Mouse (Mus musculus) spleen, postnatal 0 days (tissue): ENCODE measurements around the gene Amacr. TPM values are rescaled to one million over a fixed set of nuclear protein-coding genes. Genes with fewer than 3 reads are reported as not detected.

Source experiments
- polyA plus RNA-seq: library from polyadenylated mRNA; unstranded; fragments of >200 nt; fragmentation: Nextera tagmentation; extraction: Ambion mirVana; gene quantifications from 2 replicates; pipeline ENCODE4 v1.2.1, GENCODE M21; 2015

The Amacr gene
- 4.2 and 4.7 TPM in 2 replicates for polyA plus RNA-seq

GRCm38 (mm10) chr15:10981377-10982063, at the start of gene Amacr:
Amacr (plus strand) TSS chr15:10981756.

GRCm38 (mm10) chr15:10951951-10952759, 29.4 kb upstream of the Amacr start, which contains the start of gene C1qtnf3:
C1qtnf3 (plus strand) TSS chr15:10952332.

GRCm38 (mm10) chr15:11000421-11000820, 18.9 kb downstream of the Amacr start, which contains the start of gene Slc45a2:
Slc45a2 (plus strand) TSS chr15:11000721.

DNA sequence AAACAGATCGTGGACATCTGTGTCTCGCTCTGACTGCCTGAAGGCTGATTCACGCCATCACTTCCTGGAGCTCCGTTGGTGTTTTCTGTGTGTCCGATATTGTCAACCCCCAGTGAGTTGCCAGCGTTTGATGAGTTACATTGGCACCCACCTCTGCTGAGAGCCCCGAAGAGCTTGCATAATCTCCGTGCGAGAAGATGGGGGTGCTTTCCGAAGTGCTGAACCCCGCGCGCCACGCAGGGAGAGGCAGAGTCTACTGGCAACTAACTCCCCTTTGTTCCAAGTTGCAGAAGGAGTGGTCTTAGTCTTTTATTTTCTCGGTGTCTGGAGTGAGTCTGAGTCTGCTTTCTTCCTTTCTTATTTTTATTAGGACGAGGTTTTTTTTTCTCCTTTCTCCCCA, 56.2 kb downstream of the Amacr start, which contains the start of gene Rxfp3:
TSS of gene Rxfp3 (minus strand) at position 281 of the 400 bp plus-strand sequence.

Other genes starting within 250 kb of the Amacr start
- gene C1qtnf3, start 29.4 kb upstream of the Amacr start, polyA plus RNA-seq = 2.0 and 3.5 TPM in 2 replicates
- gene Slc45a2, start 19.0 kb downstream of the Amacr start, polyA plus RNA-seq = 0.04 TPM in 1 of 2 replicates, not detected in the other
- not detected in 2 replicates for gene Rxfp3, start 56.2 kb downstream of the Amacr start, polyA plus RNA-seq
- gene Adamts12, start 83.0 kb downstream of the Amacr start, polyA plus RNA-seq = 1.1 and 1.3 TPM in 2 replicates